Mouse (Mus musculus) neural tube, embryonic 14.5 days (tissue): ENCODE measurements at regions not wholly inside any gene's neighbourhood (a gene's known extent, or its start where the extent isn't known, plus 50 kb on each side); places are given as distances from the start of the nearest gene placed in this dataset.

Source experiments
- ATAC-seq: fragments of 200-750 bp; cut with Nextera tagmentation; 2 replicates; pipeline ENCODE4 v1.8.0; 2017; ENCODE audit warnings: low read depth, mild to moderate bottlenecking, moderate TSS enrichment, moderate library complexity
- H3K27ac ChIP-seq: fragments of 300-500 bp; sonication (generic); 2 replicates; pipeline ENCODE4 v1.5.1; 2014; ENCODE audit warnings: low read depth, mild to moderate bottlenecking, control low read depth, low read length, moderate library complexity, mixed read lengths
- H3K27me3 ChIP-seq: fragments of 300-500 bp; sonication (generic); 2 replicates; pipeline ENCODE4 v1.6.1; 2014; ENCODE audit warnings: low read length; ENCODE audit not compliant: control insufficient read depth, insufficient read depth
- H3K36me3 ChIP-seq: fragments of 300-500 bp; sonication (generic); 2 replicates; pipeline ENCODE4 v1.6.1; 2014; ENCODE audit warnings: low read length, mixed read lengths; ENCODE audit not compliant: control insufficient read depth, insufficient read depth
- H3K4me1 ChIP-seq: fragments of 300-500 bp; sonication (generic); 2 replicates; pipeline ENCODE4 v1.6.1; 2014; ENCODE audit warnings: low read length; ENCODE audit not compliant: control insufficient read depth, insufficient read depth
- H3K4me2 ChIP-seq: fragments of 300-500 bp; sonication (generic); 2 replicates; pipeline ENCODE4 v1.6.1; 2014; ENCODE audit warnings: mild to moderate bottlenecking, low read depth, low read length, control low read depth
- H3K4me3 ChIP-seq: fragments of 300-500 bp; sonication (generic); 2 replicates; pipeline ENCODE4 v1.5.1; 2014; ENCODE audit warnings: low read depth, low read length, control low read depth, mixed read lengths
- H3K9ac ChIP-seq: fragments of 300-500 bp; sonication (generic); replicated peaks from 2 replicates; pipeline ENCODE4 v1.6.1; 2014; ENCODE audit warnings: low read depth, mild to moderate bottlenecking, control low read depth, low read length, mixed read lengths
- H3K9me3 ChIP-seq: fragments of 300-500 bp; sonication (generic); 2 replicates; pipeline ENCODE4 v1.6.1; 2016; ENCODE audit warnings: low read length; ENCODE audit not compliant: control insufficient read depth
- WGBS: fragments of 180-500 bp; shearing (Covaris S2); extraction: QIAGEN DNeasy Blood & Tissue Kit; methylation state at CpG from one replicate; pipeline ENCODE4 v1.1.7; 2014; 5-methylcytosine and 5-hydroxymethylcytosine counted together

- H3K9me3 ChIP-seq, result no peaks in the 10 kb centered on the region
- no peak overlapping the region for H3K27ac ChIP-seq
- ATAC-seq, result peak; percentile 95
- no peaks in the 10 kb centered on the region for H3K27me3 ChIP-seq
- H3K9ac ChIP-seq, result no peak overlapping the region
- 0% methylated on average over 1 of the region's 1 CpGs for WGBS
- H3K4me1 ChIP-seq, result no peaks in the 10 kb centered on the region
- H3K36me3 ChIP-seq, result no peaks in the 10 kb centered on the region
- no peak overlapping the region for H3K4me2 ChIP-seq
- no peak overlapping the region for H3K4me3 ChIP-seq
Measured at GRCm38 (mm10) chr8:103314279-103315022, 529.0 kb upstream of the Cdh11 start.

GRCm38 (mm10) chr8:103315742-103316141 is 530.3 kb upstream of the Cdh11 start:
- Histone ChIP-seq H3K36me3 (no peaks in the 10 kb centered on the region), H3K4me3 (no peak overlapping the region), H3K9ac (no peak overlapping the region), H3K27me3 (no peaks in the 10 kb centered on the region), H3K9me3 (no peaks in the 10 kb centered on the region), H3K4me1 (no peaks in the 10 kb centered on the region), H3K27ac (no peak overlapping the region), H3K4me2 (no peak overlapping the region)
- no peak for ATAC-seq
- WGBS, result 76% methylated on average over 1 of the region's 1 CpGs

GRCm38 (mm10) chr8:103316691-103317091 is 531.2 kb upstream of the Cdh11 start:
- ATAC-seq, result no peak
- no peaks in the 10 kb centered on the region for H3K9me3 ChIP-seq
- no peaks in the 10 kb centered on the region for H3K27me3 ChIP-seq
- no peak overlapping the region for H3K9ac ChIP-seq
- WGBS, result 50% methylated on average over 5 of the region's 5 CpGs
- H3K36me3 ChIP-seq, result no peaks in the 10 kb centered on the region
- no peak overlapping the region for H3K27ac ChIP-seq
- H3K4me3 ChIP-seq, result no peak overlapping the region
- H3K4me2 ChIP-seq, result no peak overlapping the region
- H3K4me1 ChIP-seq, result no peaks in the 10 kb centered on the region

DNA sequence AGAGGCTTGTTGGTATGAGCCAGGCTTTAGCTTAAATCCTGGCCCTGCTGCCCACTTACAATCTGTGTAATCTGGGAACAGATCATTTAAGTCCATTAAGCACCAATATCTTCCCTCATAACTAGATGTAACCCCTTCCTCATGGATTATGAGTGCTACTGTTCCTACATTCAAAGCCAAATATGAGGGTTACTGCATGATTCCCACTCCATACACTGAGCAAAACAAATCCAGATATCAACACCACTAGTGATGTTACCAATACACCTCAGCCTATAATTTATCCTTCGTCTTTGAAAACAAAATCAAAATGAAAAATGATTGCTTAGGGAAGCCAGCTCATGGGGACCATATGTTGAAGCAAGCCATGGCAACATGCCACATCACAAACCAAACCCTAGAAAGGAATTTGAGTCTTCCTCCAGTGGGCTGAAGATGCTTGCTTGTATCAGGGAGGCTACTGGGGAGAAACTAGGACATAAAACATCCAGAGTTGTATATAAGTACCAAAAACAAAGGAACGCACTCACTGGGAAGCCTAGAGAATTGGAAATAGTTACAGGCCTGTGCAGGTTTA is 531.8 kb upstream of the Cdh11 start:
- Histone ChIP-seq H3K27me3 (no peaks in the 10 kb centered on the region), H3K9me3 (no peaks in the 10 kb centered on the region), H3K36me3 (no peaks in the 10 kb centered on the region), H3K27ac (no peak overlapping the region), H3K4me1 (no peaks in the 10 kb centered on the region), H3K4me2 (no peak overlapping the region), H3K9ac (no peak overlapping the region), H3K4me3 (no peak overlapping the region)
- no peak for ATAC-seq
- WGBS, result 81% methylated on average over 2 of the region's 2 CpGs

DNA sequence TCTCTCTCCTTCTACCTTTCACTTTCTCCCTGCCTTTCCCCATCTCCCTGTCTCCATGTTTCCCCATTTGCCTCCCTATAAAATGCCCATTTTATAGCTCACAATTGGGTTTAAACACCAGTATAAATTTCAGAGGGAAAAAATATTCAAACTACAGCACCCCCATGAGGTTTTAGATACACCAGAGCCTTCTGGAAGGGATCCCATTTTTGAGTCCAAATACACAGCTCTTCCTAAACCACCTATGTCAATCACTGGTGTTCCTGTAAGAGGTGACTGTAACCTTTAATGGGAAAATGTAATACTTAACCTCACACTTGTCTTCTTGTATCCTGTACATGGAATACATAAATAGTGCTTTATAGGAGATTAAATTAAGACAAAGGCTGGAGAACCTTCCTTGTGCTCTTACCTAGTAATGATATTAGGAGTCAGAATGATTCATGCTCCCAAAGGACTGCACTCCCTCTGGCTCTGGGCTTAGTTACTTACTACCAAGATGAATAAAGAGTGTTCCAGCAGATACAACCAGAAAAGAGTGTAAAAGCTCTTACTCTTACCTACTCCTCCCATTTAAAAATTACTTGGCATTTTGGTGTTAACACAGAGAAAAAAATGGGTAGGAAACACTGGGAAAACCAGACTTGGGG is 538.7 kb upstream of the Cdh11 start:
- no peaks in the 10 kb centered on the region for H3K4me1 ChIP-seq
- H3K9ac ChIP-seq, result no peak overlapping the region
- no peak overlapping the region for H3K4me3 ChIP-seq
- no peaks in the 10 kb centered on the region for H3K27me3 ChIP-seq
- no peak overlapping the region for H3K27ac ChIP-seq
- no peaks in the 10 kb centered on the region for H3K36me3 ChIP-seq
- no peak overlapping the region for H3K4me2 ChIP-seq
- no peaks in the 10 kb centered on the region for H3K9me3 ChIP-seq
- ATAC-seq, result no peak

DNA sequence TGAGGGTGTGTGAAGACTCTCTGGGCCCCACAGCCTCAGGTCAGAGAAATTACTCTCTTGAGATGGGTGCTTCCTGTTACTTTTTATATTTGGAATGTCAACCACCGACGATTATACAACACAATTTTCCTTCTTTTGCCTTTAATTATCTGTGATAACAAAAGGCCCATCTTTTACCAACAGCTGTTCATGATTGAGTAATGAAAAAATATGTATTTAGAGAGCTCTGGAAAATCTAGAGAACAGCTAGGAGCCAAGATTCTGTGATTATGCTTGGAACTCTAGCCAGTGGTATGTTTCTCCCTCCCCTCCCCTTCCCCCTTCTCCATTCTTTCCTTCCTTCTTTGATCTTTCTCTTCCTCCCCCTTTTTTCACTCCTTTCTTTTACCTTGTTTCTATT is 546.0 kb upstream of the Cdh11 start:
- Histone ChIP-seq H3K27ac (no peak overlapping the region), H3K9ac (no peak overlapping the region), H3K27me3 (no peaks in the 10 kb centered on the region), H3K4me3 (no peak overlapping the region), H3K4me2 (no peak overlapping the region), H3K36me3 (no peaks in the 10 kb centered on the region), H3K9me3 (no peaks in the 10 kb centered on the region), H3K4me1 (no peaks in the 10 kb centered on the region)
- WGBS, result 78% methylated on average over 2 of the region's 2 CpGs
- no peak for ATAC-seq

DNA sequence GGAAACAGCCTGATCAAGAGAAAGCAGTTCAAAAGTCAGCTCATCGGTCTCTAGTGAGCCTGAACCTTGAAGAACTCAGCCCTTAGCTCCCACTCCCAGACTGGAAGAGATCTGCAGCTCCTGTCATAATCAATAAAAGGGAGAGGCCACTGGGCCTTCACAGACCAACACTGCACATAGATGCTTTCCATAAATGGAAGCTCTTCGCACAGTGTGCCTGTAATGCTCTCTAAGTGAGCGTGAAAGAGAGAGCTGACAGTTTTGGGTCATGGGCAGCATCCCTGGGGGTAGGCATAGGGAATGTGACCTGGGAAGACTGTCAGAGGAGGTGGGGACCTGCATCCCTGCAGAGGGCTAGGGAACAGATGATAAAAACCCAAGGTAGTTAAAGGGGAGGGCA is 551.9 kb upstream of the Cdh11 start:
- 94% methylated on average over 3 of the region's 3 CpGs for WGBS

DNA sequence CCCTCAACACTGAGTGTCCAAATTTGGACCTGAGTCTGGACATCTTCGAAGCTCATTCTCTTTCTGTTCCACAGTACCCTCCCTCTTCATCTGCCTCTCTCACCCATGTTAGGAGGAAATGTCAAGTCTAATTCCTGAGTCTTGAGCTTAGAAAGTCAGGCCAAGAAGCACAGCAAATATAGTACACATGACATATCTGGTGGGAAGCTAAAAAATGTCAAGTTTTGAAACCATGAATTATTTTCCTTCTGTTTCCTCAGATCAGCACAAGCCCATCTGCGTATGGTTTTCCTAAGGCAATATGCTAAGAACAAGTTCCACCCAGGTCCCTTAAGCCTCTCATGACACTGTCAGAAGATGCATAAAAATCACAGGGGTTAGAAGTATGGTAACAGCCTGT is 553.6 kb upstream of the Cdh11 start:
- H3K27ac ChIP-seq, result no peak overlapping the region
- 98% methylated on average over 2 of the region's 2 CpGs for WGBS
- no peaks in the 10 kb centered on the region for H3K36me3 ChIP-seq
- no peaks in the 10 kb centered on the region for H3K4me1 ChIP-seq
- no peak overlapping the region for H3K9ac ChIP-seq
- H3K4me2 ChIP-seq, result no peak overlapping the region
- H3K9me3 ChIP-seq, result no peaks in the 10 kb centered on the region
- H3K27me3 ChIP-seq, result no peaks in the 10 kb centered on the region
- no peak for ATAC-seq
- H3K4me3 ChIP-seq, result no peak overlapping the region

More for the DNA sequence above, 551.9 kb upstream of the Cdh11 start:
- H3K4me1 ChIP-seq, result no peaks in the 10 kb centered on the region
- no peaks in the 10 kb centered on the region for H3K27me3 ChIP-seq
- no peak overlapping the region for H3K27ac ChIP-seq
- no peak for ATAC-seq
- H3K9ac ChIP-seq, result no peak overlapping the region
- no peaks in the 10 kb centered on the region for H3K36me3 ChIP-seq
- no peak overlapping the region for H3K4me2 ChIP-seq
- H3K4me3 ChIP-seq, result no peak overlapping the region
- H3K9me3 ChIP-seq, result no peaks in the 10 kb centered on the region

DNA sequence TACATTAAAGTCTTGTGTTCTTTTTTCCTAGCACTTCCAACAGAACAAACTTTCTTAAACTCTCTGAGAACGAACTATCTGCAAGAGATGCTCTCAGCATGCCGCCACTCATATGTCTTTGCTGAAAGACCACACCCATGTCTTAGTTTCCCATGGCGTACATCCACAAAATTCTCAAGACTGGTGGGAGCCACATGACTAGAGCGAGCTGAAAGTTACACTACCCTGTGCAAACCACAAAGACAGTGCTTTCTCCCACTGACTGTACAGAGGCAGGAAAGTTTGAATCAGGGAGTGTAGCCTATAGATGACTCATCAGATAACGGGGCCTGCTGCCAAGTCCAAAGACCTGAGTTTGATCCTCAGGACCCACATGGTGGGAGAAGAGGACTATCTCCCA is 554.5 kb upstream of the Cdh11 start:
- Histone ChIP-seq H3K4me1 (no peaks in the 10 kb centered on the region), H3K4me3 (no peak overlapping the region), H3K4me2 (no peak overlapping the region), H3K9me3 (no peaks in the 10 kb centered on the region), H3K9ac (no peak overlapping the region), H3K36me3 (no peaks in the 10 kb centered on the region), H3K27ac (no peak overlapping the region), H3K27me3 (no peaks in the 10 kb centered on the region)
- no peak for ATAC-seq
- 93% methylated on average over 5 of the region's 5 CpGs for WGBS
